Mouse (Mus musculus) liver, embryonic 14.5 days (tissue): Measurements from ENCODE around the gene Ptpra. TPM values are rescaled to one million over a fixed set of nuclear protein-coding genes. Genes with fewer than 3 reads are reported as not detected.
A peak's percentile ranks its signal among the peaks of the same experiment; 100 is the strongest.

Source experiments
- ATAC-seq: fragments of 200-750 bp; cut with Nextera tagmentation; 2 replicates; pipeline ENCODE4 v1.8.0; 2017; ENCODE audit warnings: moderate number of reproducible peaks, mild to moderate bottlenecking, moderate library complexity; ENCODE audit not compliant: insufficient read depth
- DNase-seq, 3 experiments: peaks; one replicate each; pipeline ENCODE4 v3.0.0-alpha.2; 2012 to 2013; ENCODE audit warnings: low read depth in 3 of 3, low spot score in 3 of 3
- H3K27ac ChIP-seq: fragments of 300-500 bp; sonication (generic); 2 replicates; pipeline ENCODE4 v1.5.1; 2014; ENCODE audit warnings: moderate library complexity, mild to moderate bottlenecking, control low read depth, inconsistent platforms
- H3K27me3 ChIP-seq: fragments of 300-500 bp; sonication (generic); 2 replicates; pipeline ENCODE4 v1.6.1; 2014; ENCODE audit warnings: mild to moderate bottlenecking, low read length, moderate library complexity; ENCODE audit not compliant: control insufficient read depth, insufficient read depth
- H3K36me3 ChIP-seq: fragments of 300-500 bp; sonication (generic); replicated peaks from 2 replicates; pipeline ENCODE4 v1.6.1; 2014; ENCODE audit warnings: low read depth; ENCODE audit not compliant: control insufficient read depth, insufficient read depth
- H3K4me1 ChIP-seq, 2 experiments: fragments of 200-500 bp in 1 of 2; fragments of 300-500 bp in 1 of 2; sonication (generic) in 1 of 2; replicated peaks; 2 replicates each; pipeline ENCODE4 v1.6.1; 2012 to 2014; ENCODE audit warnings: antibody characterized with exemption in 1 of 2, inconsistent platforms in 1 of 2, low read length in 1 of 2; ENCODE audit not compliant: control insufficient read depth in 2 of 2, insufficient read depth in 2 of 2
- H3K4me2 ChIP-seq: fragments of 300-500 bp; sonication (generic); 2 replicates; pipeline ENCODE4 v1.6.1; 2014; ENCODE audit warnings: low read depth, mild to moderate bottlenecking, control low read depth, moderate library complexity
- H3K4me3 ChIP-seq, 2 experiments: fragments of 200-500 bp in 1 of 2; fragments of 300-500 bp in 1 of 2; sonication (generic) in 1 of 2; 2 replicates each; pipeline ENCODE4 v1.5.1; 2012 to 2014; ENCODE audit warnings: low read depth in 2 of 2, low read length in 2 of 2, mild to moderate bottlenecking in 2 of 2, control low read depth in 1 of 2, inconsistent platforms in 1 of 2, moderate library complexity in 1 of 2; ENCODE audit not compliant: insufficient read depth in 1 of 2
- H3K9ac ChIP-seq: fragments of 300-500 bp; sonication (generic); replicated peaks from 2 replicates; pipeline ENCODE4 v1.6.1; 2014; ENCODE audit warnings: mild to moderate bottlenecking, control low read depth, moderate library complexity
- H3K9me3 ChIP-seq: fragments of 300-500 bp; sonication (generic); 2 replicates; pipeline ENCODE4 v1.6.1; 2016; ENCODE audit warnings: low read length, mixed read lengths; ENCODE audit not compliant: control insufficient read depth
- CTCF ChIP-seq: IDR thresholded peaks from 2 replicates; pipeline ENCODE4 v1.5.1; 2016; ENCODE audit warnings: antibody characterized with exemption, low read depth, control low read depth
- EP300 ChIP-seq: IDR thresholded peaks from 2 replicates; pipeline ENCODE4 v1.6.1; 2016; ENCODE audit warnings: antibody characterized with exemption, low read depth
- WGBS: fragments of 180-500 bp; shearing (Covaris S2); extraction: QIAGEN DNeasy Blood & Tissue Kit; methylation state at CpG from one replicate; pipeline ENCODE4 v1.1.7; 2014; ENCODE audit not compliant: insufficient replicate concordance; 5-methylcytosine and 5-hydroxymethylcytosine counted together
- polyA plus RNA-seq, 2 experiments: library from polyadenylated mRNA; depleted of rRNA in 1 of 2; stranded (reverse) in 1 of 2; unstranded in 1 of 2; fragments of >200 nt; fragmentation: Nextera tagmentation in 1 of 2; extraction: Ambion mirVana in 1 of 2; gene quantifications; 2 replicates each; pipeline versions ENCODE4 v1.2.1 to v1.2.3; 2012 to 2014

Ptpra gene
- polyA plus RNA-seq, 2 experiments, result 19.3 to 29.6 TPM

- Histone ChIP-seq H3K27me3 (no peaks in the 10 kb centered on the region), H3K4me1 (peaks cover 7 to 9% of the 10 kb centered on the region in 2 experiments; a peak in 3 of 4 replicates), H3K4me3 (no peak overlapping the region), H3K27ac (no peak overlapping the region), H3K9ac (no peak overlapping the region), H3K36me3 (peaks cover 43% of the 10 kb centered on the region), H3K4me2 (no peak overlapping the region), H3K9me3 (no peaks in the 10 kb centered on the region)
- WGBS, result 46% methylated on average over 10 of the region's 10 CpGs
- DNase-seq (peak; percentile 35 to 53 (median 48)), ATAC-seq (peak; percentile 76)
- TF ChIP-seq EP300 (peak; percentile 44), CTCF (peak; percentile 76)
These were observed 7.9 kb upstream of the Ptpra start for GRCm38 (mm10) chr2:130442162-130442561.

GRCm38 (mm10) chr2:130448449-130448848 is 1.6 kb upstream of the Ptpra start:
- DNase-seq (no peak), ATAC-seq (no peak)
- Histone ChIP-seq H3K27me3 (peaks cover 6% of the 10 kb centered on the region), H3K4me1 (peaks cover 10 to 22% of the 10 kb centered on the region in 2 experiments), H3K4me2 (no peak overlapping the region), H3K4me3 (no peak overlapping the region), H3K27ac (no peak overlapping the region), H3K9me3 (no peaks in the 10 kb centered on the region), H3K36me3 (peaks cover 6% of the 10 kb centered on the region), H3K9ac (no peak overlapping the region)
- TF ChIP-seq EP300 (no peak), CTCF (peak; percentile 7; the same call in 1 of the 2 replicates)

DNA sequence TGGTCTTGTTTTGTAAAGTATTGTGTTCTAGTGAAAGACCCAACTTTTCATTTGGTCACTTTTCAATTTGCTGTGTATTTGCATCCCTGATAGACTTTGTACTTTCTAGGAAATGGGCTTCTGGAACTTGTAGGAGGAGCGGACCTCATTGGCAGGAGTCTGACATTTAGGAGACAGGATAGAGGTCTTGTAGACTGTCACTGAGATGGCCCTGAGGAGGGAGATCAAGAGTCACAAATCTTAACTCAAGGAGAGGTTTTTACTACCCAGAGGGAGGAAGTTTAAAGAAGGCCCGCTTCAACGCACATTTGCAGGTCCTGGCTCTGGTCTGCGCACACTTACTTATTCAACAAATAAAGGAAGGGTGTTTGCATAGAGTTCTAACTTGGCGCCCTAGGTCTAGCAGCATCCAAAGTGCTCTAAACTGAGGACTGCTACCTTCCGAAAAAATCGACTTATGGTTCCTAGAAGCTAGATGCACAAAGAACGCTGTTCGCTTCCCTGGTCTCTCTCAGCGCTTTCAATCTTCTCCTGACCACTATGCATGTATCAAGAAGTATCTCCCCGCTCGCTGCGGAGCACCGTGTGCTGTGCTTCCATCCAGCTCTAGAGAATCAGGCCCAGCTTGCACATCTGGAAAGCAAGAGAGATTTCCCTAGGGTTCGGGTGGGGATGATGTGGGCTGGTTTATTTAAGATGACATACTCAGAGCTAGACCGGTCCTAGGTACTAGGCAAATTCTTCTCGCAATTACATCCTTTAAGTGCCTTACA is 871 bp upstream of the Ptpra start:
- Histone ChIP-seq H3K36me3 (peaks cover 2% of the 10 kb centered on the region; the same call in 1 of the 2 replicates), H3K27ac (no peak overlapping the region), H3K4me3 (peak overlapping the region; percentile 70 to 83), H3K9me3 (no peaks in the 10 kb centered on the region), H3K27me3 (peaks cover 6% of the 10 kb centered on the region), H3K4me1 (peaks cover 12 to 24% of the 10 kb centered on the region in 2 experiments), H3K9ac (0 out of 2 replicates have a peak overlapping the region, but pooled peaks have one; percentile 17), H3K4me2 (peak overlapping the region; percentile 74)
- 8% methylated on average over 17 of the region's 17 CpGs for WGBS
- no peak for ATAC-seq
- DNase-seq, result no peak
- no peak for TF ChIP-seq CTCF
- TF ChIP-seq EP300, result no peak

- peak overlapping the region; percentile 70 to 83 for H3K4me3 ChIP-seq
- H3K27me3 ChIP-seq, result peaks cover 6% of the 10 kb centered on the region
- peak overlapping the region; percentile 59; the same call in 1 of the 2 replicates for H3K27ac ChIP-seq
- no peaks in the 10 kb centered on the region for H3K9me3 ChIP-seq
- WGBS, result 1% methylated on average over 47 of the region's 47 CpGs
- no peak for TF ChIP-seq CTCF
- TF ChIP-seq EP300, result no peak
- ATAC-seq, result peak; percentile 94
- peak overlapping the region; percentile 90 for H3K9ac ChIP-seq
- peak overlapping the region; percentile 74 for H3K4me2 ChIP-seq
- H3K36me3 ChIP-seq, result no peaks in the 10 kb centered on the region
- H3K4me1 ChIP-seq, result peaks cover 16 to 30% of the 10 kb centered on the region in 2 experiments
- DNase-seq, result peak; percentile 53 to 59 (median 55)
These were observed 337 bp downstream of the Ptpra start for GRCm38 (mm10) chr2:130450434-130450796.

GRCm38 (mm10) chr2:130451086-130451726 is 1.1 kb downstream of the Ptpra start:
- no peaks in the 10 kb centered on the region for H3K36me3 ChIP-seq
- ATAC-seq (no peak), DNase-seq (no peak)
- peak overlapping the region; percentile 90 for H3K9ac ChIP-seq
- H3K4me2 ChIP-seq, result peak overlapping the region; percentile 74
- peaks cover 6% of the 10 kb centered on the region for H3K27me3 ChIP-seq
- WGBS, result 73% methylated on average over 14 of the region's 14 CpGs
- no peak overlapping the region for H3K27ac ChIP-seq
- TF ChIP-seq EP300 (no peak), CTCF (no peak)
- H3K9me3 ChIP-seq, result no peaks in the 10 kb centered on the region
- peaks cover 16 to 30% of the 10 kb centered on the region in 2 experiments for H3K4me1 ChIP-seq
- peak overlapping the region; percentile 70 to 83 for H3K4me3 ChIP-seq
